In genomic region chr11:66258851-66259250, GRCm38 (mm10) we compare ENCODE assay signal across 8 mouse cellular contexts.
A peak's percentile ranks its signal among the peaks of the same experiment; 100 is the strongest.
DNase-seq lines count a peak whose midpoint lies in the region; ATAC-seq lines count a peak whose summit lies in the region.

No protein-coding gene starts in this region.

- H3K27me3 ChIP-seq in limb, embryonic 11.5 days (ENCODE audit: control insufficient read depth, insufficient read depth, low read length) = no peaks in the 10 kb centered on the region

- no peak overlapping the region for H3K27ac ChIP-seq in limb, embryonic 11.5 days (replicated peaks; ENCODE audit: low read depth, low read length)

- H3K36me3 ChIP-seq in limb, embryonic 11.5 days (ENCODE audit: control insufficient read depth, insufficient read depth, low read length) = no peaks in the 10 kb centered on the region

- ATAC-seq in limb, embryonic 11.5 days (ENCODE audit: insufficient number of reproducible peaks, low FRiP score, low TSS enrichment, low read depth) = no peak
- ATAC-seq in megakaryocyte progenitor cell, adult 5-6 weeks (replicated peaks; ENCODE audit: poor library complexity) = no peak
- no peak for ATAC-seq in frontal cortex, adult (ENCODE audit: low TSS enrichment)

- intact Hi-C loops in gastrocnemius, postnatal 14 days (cut with DNase I; ENCODE audit: low total_unique reads) = no loop called here

- H3K4me3 ChIP-seq in limb, embryonic 11.5 days (ENCODE audit: low read depth, low read length) = no peak overlapping the region

- H3K9me3 ChIP-seq in limb, embryonic 11.5 days (ENCODE audit: control insufficient read depth, low read length) = no peaks in the 10 kb centered on the region

- H3K9ac ChIP-seq in limb, embryonic 11.5 days (ENCODE audit: low read length) = no peak overlapping the region

- peak; percentile 43 for DNase-seq in gastrocnemius, postnatal 14 days
- DNase-seq in gastrocnemius, adult 8-10 months (ENCODE audit: low spot score in 2 of 2) = no peak
- DNase-seq in 416B (ENCODE audit: low read depth) = peak; percentile 39
- peak; percentile 6 for DNase-seq in c-Kit-positive CD71-negative TER-119-negative erythroid progenitor cells, embryonic 14.5 days (ENCODE audit: low read depth)
- peak; percentile 81 for DNase-seq in limb, embryonic 11.5 days (ENCODE audit: low spot score)
- DNase-seq in frontal cortex, adult 2 months (ENCODE audit: extremely low spot score in 1 of 2, low spot score in 1 of 2) = no peak

- H3K4me1 ChIP-seq in limb, embryonic 11.5 days (ENCODE audit: control insufficient read depth, insufficient read depth, low read length) = no peaks in the 10 kb centered on the region

- 19% methylated on average over 3 of the region's 3 CpGs for WGBS in limb, embryonic 11.5 days

- no peak overlapping the region for H3K4me2 ChIP-seq in limb, embryonic 11.5 days (ENCODE audit: low read depth, severe bottlenecking)

Comparison
In these comparisons a context has a peak if more than half of its experiments do, and no peak if none do; other contexts are left out.
1. DNase-seq: peak in gastrocnemius, postnatal 14 days (single experiment), 416B (single experiment), c-Kit-positive CD71-negative TER-119-negative erythroid progenitor cells, embryonic 14.5 days (single experiment) and limb, embryonic 11.5 days (single experiment); none in gastrocnemius, adult 8-10 months (0 of 2) and frontal cortex, adult 2 months (0 of 2).